Mouse (Mus musculus) MEL (cell line): ENCODE data around the gene Psmd4. TPM values are rescaled to one million over a fixed set of nuclear protein-coding genes. Genes with fewer than 3 reads are reported as not detected.
A peak's percentile ranks its signal among the peaks of the same experiment; 100 is the strongest.

Experiments
- DNase-seq: peaks from one replicate; pipeline ENCODE4 v3.0.0; 2011; ENCODE audit warnings: low read depth, low spot score
- H3K27ac ChIP-seq: 2 replicates; pipeline ENCODE4 v1.5.1; 2012; ENCODE audit warnings: low read depth, mild to moderate bottlenecking, control low read depth, low read length, moderate library complexity; ENCODE audit not compliant: control insufficient read depth
- H3K27me3 ChIP-seq, 2 experiments: fragments of 150-350 bp in 1 of 2; sonication (generic) in 1 of 2; 2 replicates each; pipeline ENCODE4 v1.6.1; 2012; ENCODE audit warnings: low read length in 2 of 2, mild to moderate bottlenecking in 2 of 2, improper control_type of control experiment in 1 of 2, moderate library complexity in 1 of 2; ENCODE audit not compliant: insufficient read depth in 2 of 2, control insufficient read depth in 1 of 2
- H3K36me3 ChIP-seq, 2 experiments: 2 replicates each; pipeline ENCODE4 v1.6.1; 2012 to 2014; ENCODE audit warnings: low read length in 2 of 2, improper control_type of control experiment in 1 of 2, inconsistent platforms in 1 of 2, mild to moderate bottlenecking in 1 of 2; ENCODE audit not compliant: insufficient read depth in 2 of 2, control insufficient read depth in 1 of 2
- H3K4me1 ChIP-seq, 2 experiments: fragments of 150-350 bp in 1 of 2; sonication (generic) in 1 of 2; 2 replicates each; pipeline ENCODE4 v1.6.1; 2012; ENCODE audit warnings: low read length in 2 of 2, improper control_type of control experiment in 1 of 2, mild to moderate bottlenecking in 1 of 2; ENCODE audit not compliant: insufficient read depth in 2 of 2, control insufficient read depth in 1 of 2
- H3K4me3 ChIP-seq, 2 experiments: fragments of 150-350 bp in 1 of 2; sonication (generic) in 1 of 2; 2 replicates each; pipeline ENCODE4 v1.5.1; 2012; ENCODE audit warnings: low read depth in 2 of 2, low read length in 2 of 2, mild to moderate bottlenecking in 2 of 2, moderate library complexity in 2 of 2, control low read depth in 1 of 2, improper control_type of control experiment in 1 of 2; ENCODE audit not compliant: control insufficient read depth in 1 of 2, insufficient read depth in 1 of 2
- H3K79me2 ChIP-seq: 2 replicates; pipeline ENCODE4 v1.6.1; 2012; ENCODE audit warnings: mild to moderate bottlenecking, low read length, moderate library complexity; ENCODE audit not compliant: control insufficient read depth, poor library complexity, insufficient read depth
- H3K9ac ChIP-seq: 2 replicates; pipeline ENCODE4 v1.6.1; 2012; ENCODE audit warnings: low read depth, mild to moderate bottlenecking, control low read depth, low read length, moderate library complexity; ENCODE audit not compliant: control insufficient read depth, poor library complexity, severe bottlenecking
- H3K9me3 ChIP-seq: fragments of 150-350 bp; sonication (generic); replicated peaks from 2 replicates; pipeline ENCODE4 v1.6.1; 2012; ENCODE audit warnings: mild to moderate bottlenecking, low read length, improper control_type of control experiment, moderate library complexity; ENCODE audit not compliant: insufficient read depth
- BHLHE40 ChIP-seq: IDR thresholded peaks from 2 replicates; pipeline ENCODE4 v1.6.1; 2012; ENCODE audit warnings: low read depth, mild to moderate bottlenecking, inconsistent platforms, low read length, improper control_type of control experiment, borderline replicate concordance
- CHD1 ChIP-seq: IDR thresholded peaks from 2 replicates; pipeline ENCODE4 v1.6.1; 2012; ENCODE audit warnings: low read depth, mild to moderate bottlenecking, inconsistent platforms, low read length, improper control_type of control experiment
- CTCF ChIP-seq, 3 experiments: IDR thresholded peaks in 2 of 3; conservative IDR thresholded peaks in 1 of 3; 2 replicates each; pipeline ENCODE4 v1.5.1; 2011 to 2012; ENCODE audit warnings: low read length in 3 of 3, low read depth in 2 of 3, mild to moderate bottlenecking in 2 of 3, improper control_type of control experiment in 1 of 3, inconsistent platforms in 1 of 3, mixed read lengths in 1 of 3, moderate library complexity in 1 of 3; ENCODE audit not compliant: control insufficient read depth in 1 of 3, insufficient read depth in 1 of 3, poor library complexity in 1 of 3, severe bottlenecking in 1 of 3
- E2F4 ChIP-seq: IDR thresholded peaks from 2 replicates; pipeline ENCODE4 v1.6.1; 2011; ENCODE audit warnings: low read depth, low read length, improper control_type of control experiment, borderline replicate concordance
- EP300 ChIP-seq, 2 experiments: IDR thresholded peaks; 2 replicates each; pipeline ENCODE4 v1.6.1; 2011; ENCODE audit warnings: improper control_type of control experiment in 2 of 2, low read length in 2 of 2, low read depth in 1 of 2, mild to moderate bottlenecking in 1 of 2
- ETS1 ChIP-seq: IDR thresholded peaks from 2 replicates; pipeline ENCODE4 v1.6.1; 2012; ENCODE audit warnings: low read depth, mild to moderate bottlenecking, inconsistent platforms, low read length, improper control_type of control experiment, moderate library complexity
- GABPA ChIP-seq: IDR thresholded peaks from 2 replicates; pipeline ENCODE4 v1.6.1; 2012; ENCODE audit warnings: low read depth, mild to moderate bottlenecking, inconsistent platforms, low read length, improper control_type of control experiment, moderate library complexity
- JUND ChIP-seq: IDR thresholded peaks from 2 replicates; pipeline ENCODE4 v1.6.1; 2011; ENCODE audit warnings: low read depth, mild to moderate bottlenecking, improper control_type of control experiment, low read length
- MAX ChIP-seq: IDR thresholded peaks from 2 replicates; pipeline ENCODE4 v1.6.1; 2011; ENCODE audit warnings: low read length, improper control_type of control experiment
- MAZ ChIP-seq: IDR thresholded peaks from 2 replicates; pipeline ENCODE4 v1.6.1; 2012; ENCODE audit warnings: low read depth, mild to moderate bottlenecking, inconsistent platforms, low read length, improper control_type of control experiment
- MYC ChIP-seq: IDR thresholded peaks from 2 replicates; pipeline ENCODE4 v1.6.1; 2011; ENCODE audit warnings: low read depth, mild to moderate bottlenecking, low read length, improper control_type of control experiment, moderate library complexity
- POLR2AphosphoS2 ChIP-seq: IDR thresholded peaks from 2 replicates; pipeline ENCODE4 v1.6.1; 2011; ENCODE audit warnings: low read length, improper control_type of control experiment
- POLR2AphosphoS5 ChIP-seq: IDR thresholded peaks from 2 replicates; pipeline ENCODE4 v1.6.1; 2012; ENCODE audit warnings: low read depth, borderline replicate concordance, mild to moderate bottlenecking, inconsistent platforms, low read length, moderate library complexity, mixed read lengths
- RAD21 ChIP-seq: IDR thresholded peaks from 2 replicates; pipeline ENCODE4 v1.6.1; 2011; ENCODE audit warnings: mild to moderate bottlenecking, low read depth, low read length, improper control_type of control experiment
- RCOR1 ChIP-seq: IDR thresholded peaks from 2 replicates; pipeline ENCODE4 v1.6.1; 2012; ENCODE audit warnings: low read depth, mild to moderate bottlenecking, inconsistent platforms, low read length, improper control_type of control experiment
- SMC3 ChIP-seq: IDR thresholded peaks from 2 replicates; pipeline ENCODE4 v1.6.1; 2011; ENCODE audit warnings: low read depth, low read length, improper control_type of control experiment
- TAL1 ChIP-seq: IDR thresholded peaks from 2 replicates; pipeline ENCODE4 v1.6.1; 2012; ENCODE audit warnings: mild to moderate bottlenecking, inconsistent platforms, low read length, moderate library complexity, mixed read lengths
- TCF12 ChIP-seq: IDR thresholded peaks from 2 replicates; pipeline ENCODE4 v1.6.1; 2014; ENCODE audit warnings: low read depth, mild to moderate bottlenecking, inconsistent platforms, low read length, improper control_type of control experiment, moderate library complexity
- UBTF ChIP-seq: IDR thresholded peaks from 2 replicates; pipeline ENCODE4 v1.6.1; 2012; ENCODE audit warnings: low read depth, mild to moderate bottlenecking, inconsistent platforms, low read length, improper control_type of control experiment, moderate library complexity, borderline replicate concordance; ENCODE audit not compliant: insufficient read depth
- USF2 ChIP-seq, 2 experiments: IDR thresholded peaks; 2 replicates each; pipeline ENCODE4 v1.6.1; 2011 to 2012; ENCODE audit warnings: improper control_type of control experiment in 2 of 2, low read length in 2 of 2, borderline replicate concordance in 1 of 2, inconsistent platforms in 1 of 2, low read depth in 1 of 2, mild to moderate bottlenecking in 1 of 2; ENCODE audit not compliant: insufficient read depth in 1 of 2
- ZC3H11A ChIP-seq: IDR thresholded peaks from 2 replicates; pipeline ENCODE4 v1.6.1; 2012; ENCODE audit warnings: low read depth, mild to moderate bottlenecking, inconsistent platforms, low read length, improper control_type of control experiment
- ZKSCAN1 ChIP-seq: IDR thresholded peaks from 2 replicates; pipeline ENCODE4 v1.6.1; 2012; ENCODE audit warnings: low read depth, mild to moderate bottlenecking, inconsistent platforms, low read length, improper control_type of control experiment, moderate library complexity
- ZNF384 ChIP-seq: IDR thresholded peaks from 2 replicates; pipeline ENCODE4 v1.6.1; 2012; ENCODE audit warnings: low read depth, mild to moderate bottlenecking, inconsistent platforms, low read length, improper control_type of control experiment
- polyA plus RNA-seq, 2 experiments: library from polyadenylated mRNA; stranded (reverse) in 1 of 2; unstranded in 1 of 2; fragments of >175 nt in 1 of 2; fragments of >200 nt in 1 of 2; gene quantifications; 2 replicates each; pipeline versions ENCODE4 v1.2.1 to v1.2.4; 2012; ENCODE audit warnings: low replicate concordance in 2 of 2, low read depth in 1 of 2; ENCODE audit not compliant: insufficient read length in 2 of 2, insufficient read depth in 1 of 2, missing spikeins in 1 of 2
- total RNA-seq: library from RNA; depleted of rRNA; stranded (reverse); fragments of 300-350 nt; gene quantifications from 2 replicates; pipeline ENCODE4 v1.2.3, GENCODE M21; 2012

The Psmd4 gene
- total and polyA plus RNA-seq, 3 experiments, result 631 to 816 TPM; not detected in 1

DNA sequence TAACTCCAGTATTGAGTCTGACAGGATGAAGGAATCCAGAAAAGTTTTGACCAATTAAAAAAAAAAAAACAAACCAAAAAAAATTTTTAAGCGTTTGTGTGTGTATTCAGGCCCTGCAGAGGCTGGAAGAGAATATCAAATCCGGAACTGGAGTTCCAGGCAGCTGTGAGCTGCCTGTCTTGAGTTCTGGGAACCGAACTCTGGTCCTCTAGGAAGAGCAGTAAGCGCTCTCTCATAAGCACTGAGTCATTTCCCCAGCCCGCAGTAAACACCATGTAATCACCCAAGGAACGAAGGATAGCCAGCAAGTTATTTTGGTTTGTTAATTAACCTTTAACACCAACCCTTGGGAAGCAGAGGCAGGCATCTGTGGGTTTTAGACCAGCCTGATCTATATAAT, 837 bp upstream of the Psmd4 start:
- H3K27me3 ChIP-seq, result no peaks in the 10 kb centered on the region
- H3K9me3 ChIP-seq, result no peaks in the 10 kb centered on the region
- peaks cover 22 to 46% of the 10 kb centered on the region in 2 experiments for H3K4me1 ChIP-seq
- H3K9ac ChIP-seq, result peak overlapping the region; percentile 69
- H3K79me2 ChIP-seq, result peaks cover 38% of the 10 kb centered on the region
- peak overlapping the region; percentile 88 for H3K27ac ChIP-seq
- H3K36me3 ChIP-seq, result peaks cover 12 to 54% of the 10 kb centered on the region in 2 experiments
- peak overlapping the region; percentile 7 to 53 for H3K4me3 ChIP-seq
- TF ChIP-seq RCOR1, result no peak
- TF ChIP-seq UBTF, result no peak
- TF ChIP-seq MYC, result no peak
- no peak for TF ChIP-seq GABPA
- no peak for TF ChIP-seq USF2 (IDR thresholded peaks at IDR 0.05; ENCODE audit: borderline replicate concordance in 1 of 2, insufficient read depth in 1 of 2, low read depth in 1 of 2, low read length in 2 of 2)
- no peak for TF ChIP-seq CHD1
- no peak for TF ChIP-seq TCF12
- no peak for TF ChIP-seq EP300 (IDR thresholded peaks at IDR 0.05; ENCODE audit: low read depth in 1 of 2, low read length in 2 of 2)
- no peak for TF ChIP-seq JUND
- TF ChIP-seq MAX, result no peak
- no peak for TF ChIP-seq BHLHE40
- TF ChIP-seq SMC3, result no peak
- no peak for TF ChIP-seq E2F4
- TF ChIP-seq POLR2AphosphoS2, result no peak
- TF ChIP-seq ETS1, result no peak
- TF ChIP-seq CTCF (IDR thresholded peaks at IDR 0.05 in 2 of 3, conservative IDR thresholded peaks at IDR 0.05 in 1 of 3; ENCODE audit: control insufficient read depth in 1 of 3, insufficient read depth in 1 of 3, low read depth in 2 of 3, low read length in 3 of 3, poor library complexity in 1 of 3, severe bottlenecking in 1 of 3), result no peak
- TF ChIP-seq ZNF384, result no peak
- peak; percentile 84 for DNase-seq

DNA sequence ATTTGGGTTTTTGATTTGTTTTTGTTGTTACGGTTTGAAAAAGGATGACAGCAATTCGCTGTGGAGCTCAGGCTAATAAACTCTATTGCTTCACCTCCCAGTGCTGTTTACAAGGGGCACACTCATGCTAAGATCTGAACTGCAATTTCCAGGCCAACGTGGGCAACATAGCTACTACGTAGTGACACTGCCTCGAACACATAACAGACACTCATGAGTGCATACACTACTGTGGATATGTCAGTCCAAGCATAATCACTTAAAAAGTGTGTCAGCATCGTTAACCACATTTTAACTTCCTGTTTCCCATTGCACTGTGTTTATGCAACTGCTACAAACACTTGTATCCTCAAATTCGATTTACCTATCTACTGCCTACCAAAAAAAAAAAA, 420 bp upstream of the Psmd4 start:
- Histone ChIP-seq H3K4me3 (peak overlapping the region; percentile 53 to 60), H3K4me1 (peaks cover 22 to 46% of the 10 kb centered on the region in 2 experiments), H3K79me2 (peaks cover 42% of the 10 kb centered on the region), H3K27ac (peak overlapping the region; percentile 88), H3K9me3 (no peaks in the 10 kb centered on the region), H3K27me3 (no peaks in the 10 kb centered on the region), H3K9ac (peak overlapping the region; percentile 69), H3K36me3 (peaks cover 16 to 58% of the 10 kb centered on the region in 2 experiments)
- no peak for TF ChIP-seq ZC3H11A
- TF ChIP-seq POLR2AphosphoS2, result no peak
- TF ChIP-seq MAX, result no peak
- TF ChIP-seq TAL1, result peak; percentile 46; the same call in 1 of the 2 replicates
- no peak for TF ChIP-seq RAD21
- no peak; a peak in 1 of 6 replicates for TF ChIP-seq CTCF (IDR thresholded peaks at IDR 0.05 in 2 of 3, conservative IDR thresholded peaks at IDR 0.05 in 1 of 3; ENCODE audit: control insufficient read depth in 1 of 3, insufficient read depth in 1 of 3, low read depth in 2 of 3, low read length in 3 of 3, poor library complexity in 1 of 3, severe bottlenecking in 1 of 3)
- no peak for TF ChIP-seq MAZ
- TF ChIP-seq POLR2AphosphoS5, result peak; percentile 92; the same call in 1 of the 2 replicates
- TF ChIP-seq TCF12, result no peak
- no peak for TF ChIP-seq RCOR1
- TF ChIP-seq ZKSCAN1, result no peak
- peak; percentile 96 for DNase-seq
